Mouse (Mus musculus) limb, embryonic 10.5 days (tissue): Measurements from ENCODE around the gene Gm17622. TPM values are rescaled to one million over a fixed set of nuclear protein-coding genes. Genes with fewer than 3 reads are reported as not detected.

Source experiments
- DNase-seq: peaks from one replicate; pipeline ENCODE4 v3.0.0-alpha.2; 2017; ENCODE audit warnings: low spot score
- H3K27ac ChIP-seq: fragments of 300-500 bp; sonication (generic); 2 replicates; pipeline ENCODE4 v1.5.1; 2016; ENCODE audit warnings: mild to moderate bottlenecking
- H3K27me3 ChIP-seq: fragments of 300-500 bp; sonication (generic); 2 replicates; pipeline ENCODE4 v1.6.1; 2016; ENCODE audit warnings: low read depth, mild to moderate bottlenecking; ENCODE audit not compliant: poor library complexity, severe bottlenecking
- H3K36me3 ChIP-seq: fragments of 300-500 bp; sonication (generic); 2 replicates; pipeline ENCODE4 v1.6.1; 2016; ENCODE audit warnings: mild to moderate bottlenecking, moderate library complexity
- H3K4me1 ChIP-seq: fragments of 300-500 bp; sonication (generic); 2 replicates; pipeline ENCODE4 v1.6.1; 2016
- H3K4me3 ChIP-seq: fragments of 300-500 bp; sonication (generic); 2 replicates; pipeline ENCODE4 v1.5.1; 2016; ENCODE audit warnings: mild to moderate bottlenecking, moderate library complexity
- H3K9me3 ChIP-seq: fragments of 300-500 bp; sonication (generic); replicated peaks from 2 replicates; pipeline ENCODE4 v1.6.1; 2016; ENCODE audit warnings: mild to moderate bottlenecking
- WGBS: fragments of 180-500 bp; shearing (Covaris S2); methylation state at CpG from one replicate; pipeline ENCODE4 v1.1.7; 2016; 5-methylcytosine and 5-hydroxymethylcytosine counted together
- polyA plus RNA-seq: library from polyadenylated mRNA; unstranded; fragments of >200 nt; fragmentation: Nextera tagmentation; extraction: Ambion mirVana; gene quantifications from 2 replicates; pipeline ENCODE4 v1.2.1, GENCODE M21; 2016

Gene Gm17622
- polyA plus RNA-seq, 1 experiment from 2014 or later: not detected

- DNase-seq: no peak
- peaks cover 7% of the 10 kb centered on the region for H3K4me1 ChIP-seq
- no peak overlapping the region for H3K4me3 ChIP-seq
- H3K27ac ChIP-seq: no peak overlapping the region
- H3K27me3 ChIP-seq: no peaks in the 10 kb centered on the region
- no peaks in the 10 kb centered on the region for H3K9me3 ChIP-seq
- 84% methylated on average over 5 of the region's 5 CpGs for WGBS
- H3K36me3 ChIP-seq: peaks cover 11% of the 10 kb centered on the region
Measured at GRCm38 (mm10) chr13:96514154-96514942, 23.8 kb downstream of the Gm17622 start.

- H3K27ac ChIP-seq: no peak overlapping the region
- H3K9me3 ChIP-seq: no peaks in the 10 kb centered on the region
- no peak for DNase-seq
- no peaks in the 10 kb centered on the region for H3K27me3 ChIP-seq
- peaks cover 7% of the 10 kb centered on the region for H3K4me1 ChIP-seq
- no peak overlapping the region for H3K4me3 ChIP-seq
- H3K36me3 ChIP-seq: peaks cover 11% of the 10 kb centered on the region
- WGBS: 95% methylated on average over 9 of the region's 9 CpGs
Measured at GRCm38 (mm10) chr13:96516249-96516648, 25.7 kb downstream of the Gm17622 start.

GRCm38 (mm10) chr13:96517335-96517734 lies 26.8 kb downstream of the Gm17622 start:
- no peak overlapping the region for H3K27ac ChIP-seq
- H3K9me3 ChIP-seq: no peaks in the 10 kb centered on the region
- no peak overlapping the region for H3K4me3 ChIP-seq
- no peaks in the 10 kb centered on the region for H3K27me3 ChIP-seq
- WGBS: 100% methylated on average over 2 of the region's 2 CpGs
- no peak for DNase-seq
- 0 out of 2 replicates have a peak, but pooled peaks cover 2% of the 10 kb centered on the region for H3K4me1 ChIP-seq
- peaks cover 11% of the 10 kb centered on the region for H3K36me3 ChIP-seq

- 92% methylated on average over 3 of the region's 3 CpGs for WGBS
Measured at GRCm38 (mm10) chr13:96521294-96521693, 30.8 kb downstream of the Gm17622 start.

GRCm38 (mm10) chr13:96527022-96527421 lies 36.5 kb downstream of the Gm17622 start:
- 0 out of 2 replicates have a peak, but pooled peaks cover 5% of the 10 kb centered on the region for H3K36me3 ChIP-seq
- H3K9me3 ChIP-seq: no peaks in the 10 kb centered on the region
- DNase-seq: no peak
- H3K4me3 ChIP-seq: no peak overlapping the region
- H3K27ac ChIP-seq: no peak overlapping the region
- 97% methylated on average over 3 of the region's 3 CpGs for WGBS
- H3K4me1 ChIP-seq: no peaks in the 10 kb centered on the region
- H3K27me3 ChIP-seq: no peaks in the 10 kb centered on the region

More at GRCm38 (mm10) chr13:96521294-96521693, 30.8 kb downstream of the Gm17622 start:
- peaks cover 7% of the 10 kb centered on the region for H3K36me3 ChIP-seq
- no peak for DNase-seq
- H3K9me3 ChIP-seq: no peaks in the 10 kb centered on the region
- no peak overlapping the region for H3K4me3 ChIP-seq
- no peak overlapping the region for H3K27ac ChIP-seq
- 0 out of 2 replicates have a peak, but pooled peaks cover under 1% of the 10 kb centered on the region for H3K4me1 ChIP-seq
- no peaks in the 10 kb centered on the region for H3K27me3 ChIP-seq

- no peak for DNase-seq
- H3K36me3 ChIP-seq: 0 out of 2 replicates have a peak, but pooled peaks cover 5% of the 10 kb centered on the region
- H3K4me3 ChIP-seq: no peak overlapping the region
- 91% methylated on average over 11 of the region's 11 CpGs for WGBS
- no peaks in the 10 kb centered on the region for H3K9me3 ChIP-seq
- no peaks in the 10 kb centered on the region for H3K4me1 ChIP-seq
- no peaks in the 10 kb centered on the region for H3K27me3 ChIP-seq
- no peak overlapping the region for H3K27ac ChIP-seq
Measured at GRCm38 (mm10) chr13:96527856-96528255, 37.3 kb downstream of the Gm17622 start.

- no peaks in the 10 kb centered on the region for H3K9me3 ChIP-seq
- WGBS: 86% methylated on average over 3 of the region's 3 CpGs
- H3K27me3 ChIP-seq: no peaks in the 10 kb centered on the region
- DNase-seq: no peak
- no peak overlapping the region for H3K27ac ChIP-seq
- no peaks in the 10 kb centered on the region for H3K4me1 ChIP-seq
- H3K4me3 ChIP-seq: no peak overlapping the region
- H3K36me3 ChIP-seq: 0 out of 2 replicates have a peak, but pooled peaks cover 5% of the 10 kb centered on the region
Measured at GRCm38 (mm10) chr13:96528776-96529175, 38.2 kb downstream of the Gm17622 start.

- DNase-seq: no peak
- Histone ChIP-seq H3K4me1 (no peaks in the 10 kb centered on the region), H3K4me3 (no peak overlapping the region), H3K9me3 (no peaks in the 10 kb centered on the region), H3K27me3 (no peaks in the 10 kb centered on the region), H3K36me3 (0 out of 2 replicates have a peak, but pooled peaks cover 5% of the 10 kb centered on the region), H3K27ac (no peak overlapping the region)
- WGBS: 92% methylated on average over 3 of the region's 3 CpGs
Measured at GRCm38 (mm10) chr13:96529542-96529941, 39.0 kb downstream of the Gm17622 start.

GRCm38 (mm10) chr13:96530064-96530463 lies 39.5 kb downstream of the Gm17622 start:
- DNase-seq: no peak
- H3K4me1 ChIP-seq: no peaks in the 10 kb centered on the region
- no peaks in the 10 kb centered on the region for H3K9me3 ChIP-seq
- H3K27me3 ChIP-seq: no peaks in the 10 kb centered on the region
- H3K27ac ChIP-seq: no peak overlapping the region
- WGBS: 95% methylated on average over 9 of the region's 9 CpGs
- H3K36me3 ChIP-seq: 0 out of 2 replicates have a peak, but pooled peaks cover 5% of the 10 kb centered on the region
- H3K4me3 ChIP-seq: no peak overlapping the region

GRCm38 (mm10) chr13:96532176-96532575 lies 41.6 kb downstream of the Gm17622 start:
- no peak for DNase-seq
- Histone ChIP-seq H3K36me3 (0 out of 2 replicates have a peak, but pooled peaks cover 5% of the 10 kb centered on the region), H3K4me3 (no peak overlapping the region), H3K9me3 (no peaks in the 10 kb centered on the region), H3K4me1 (no peaks in the 10 kb centered on the region), H3K27me3 (no peaks in the 10 kb centered on the region), H3K27ac (no peak overlapping the region)
- 93% methylated on average over 6 of the region's 6 CpGs for WGBS

- no peak overlapping the region for H3K27ac ChIP-seq
- DNase-seq: no peak
- H3K9me3 ChIP-seq: no peaks in the 10 kb centered on the region
- H3K4me1 ChIP-seq: no peaks in the 10 kb centered on the region
- no peak overlapping the region for H3K4me3 ChIP-seq
- H3K27me3 ChIP-seq: no peaks in the 10 kb centered on the region
- H3K36me3 ChIP-seq: 0 out of 2 replicates have a peak, but pooled peaks cover 2% of the 10 kb centered on the region
- 73% methylated on average over 2 of the region's 2 CpGs for WGBS
Measured at GRCm38 (mm10) chr13:96533742-96534141, 43.2 kb downstream of the Gm17622 start.

GRCm38 (mm10) chr13:96536821-96537572 lies 46.5 kb downstream of the Gm17622 start:
- H3K27ac ChIP-seq: no peak overlapping the region
- WGBS: 87% methylated on average over 5 of the region's 5 CpGs
- no peaks in the 10 kb centered on the region for H3K9me3 ChIP-seq
- no peak for DNase-seq
- H3K4me1 ChIP-seq: peaks cover 8% of the 10 kb centered on the region; the same call in 1 of the 2 replicates
- H3K36me3 ChIP-seq: no peaks in the 10 kb centered on the region
- no peak overlapping the region for H3K4me3 ChIP-seq
- no peaks in the 10 kb centered on the region for H3K27me3 ChIP-seq

GRCm38 (mm10) chr13:96538103-96538502 lies 47.6 kb downstream of the Gm17622 start:
- Histone ChIP-seq H3K27ac (no peak overlapping the region), H3K4me3 (no peak overlapping the region), H3K27me3 (no peaks in the 10 kb centered on the region), H3K9me3 (no peaks in the 10 kb centered on the region), H3K36me3 (no peaks in the 10 kb centered on the region), H3K4me1 (peaks cover 8% of the 10 kb centered on the region)
- DNase-seq: no peak
- WGBS: 79% methylated on average over 3 of the region's 3 CpGs
